Mouse (Mus musculus) ovary, adult 2 months (tissue): ENCODE data around the gene Hlx. TPM values are rescaled to one million over a fixed set of nuclear protein-coding genes. Genes with fewer than 3 reads are reported as not detected.

Source experiments
- polyA plus RNA-seq: library from polyadenylated mRNA; depleted of rRNA; stranded (reverse); fragments of >200 nt; gene quantifications from 2 replicates; pipeline ENCODE4 v1.2.3, GENCODE M21; 2012; rRNA removed

The Hlx gene
- polyA plus RNA-seq = 15.6 and 19.5 TPM in 2 replicates

GRCm38 (mm10) chr1:184732556-184733049, at the start of gene Hlx:
Gene Hlx (minus strand): TSS chr1:184732619.

Other genes with a start within 250 kb of the Hlx start
- gene Marc1, start 78.7 kb upstream of the Hlx start, polyA plus RNA-seq = 3.0 and 4.5 TPM in 2 replicates
- 155 and 180 TPM in 2 replicates for gene Marc2, start 113.8 kb upstream of the Hlx start, polyA plus RNA-seq
- 36.0 and 41.3 TPM in 2 replicates for gene C130074G19Rik, start 150.6 kb upstream of the Hlx start, polyA plus RNA-seq